Mouse (Mus musculus): Measurements from ENCODE around the gene Kl. TPM values are rescaled to one million over a fixed set of nuclear protein-coding genes. Genes with fewer than 3 reads are reported as not detected.
A peak's percentile ranks its signal among the peaks of the same experiment; 100 is the strongest.

Kl gene
- total and polyA plus RNA-seq, 2 experiments, result not detected

GRCm38 (mm10) chr5:150970551-150970950 is 18.1 kb downstream of the Kl start:
- H3K4me3 ChIP-seq (ENCODE audit: insufficient read depth, low read depth, low read length), result no peak overlapping the region
- WGBS, result 68% methylated on average over 3 of the region's 3 CpGs
- H3K79me2 ChIP-seq (ENCODE audit: control insufficient read depth, insufficient read depth, low read length), result no peaks in the 10 kb centered on the region
- no peak for TF ChIP-seq POLR2A (IDR thresholded peaks at IDR 0.05; ENCODE audit: extremely low read depth, insufficient read depth, low read length)
- TF ChIP-seq CTCF (IDR thresholded peaks at IDR 0.05; ENCODE audit: low read depth, low read length), result no peak
- DNase-seq (ENCODE audit: extremely low read depth, low read depth, low spot score), result no peak
- no peaks in the 10 kb centered on the region for H3K4me1 ChIP-seq (ENCODE audit: control insufficient read depth, insufficient read depth, low read length)
- H3K36me3 ChIP-seq (ENCODE audit: control insufficient read depth, insufficient read depth, low read length), result no peaks in the 10 kb centered on the region
- no peak overlapping the region for H3K9ac ChIP-seq (ENCODE audit: low read depth, low read length)
- no peak overlapping the region for H3K27ac ChIP-seq (replicated peaks; ENCODE audit: insufficient read depth, low read depth, low read length)
- no peaks in the 10 kb centered on the region for H3K27me3 ChIP-seq (ENCODE audit: control insufficient read depth, insufficient read depth, low read length)

- H3K9ac ChIP-seq (ENCODE audit: low read depth, low read length), result no peak overlapping the region
- H3K4me1 ChIP-seq (ENCODE audit: control insufficient read depth, insufficient read depth, low read length), result no peaks in the 10 kb centered on the region
- H3K27ac ChIP-seq (replicated peaks; ENCODE audit: insufficient read depth, low read depth, low read length), result no peak overlapping the region
- no peaks in the 10 kb centered on the region for H3K36me3 ChIP-seq (ENCODE audit: control insufficient read depth, insufficient read depth, low read length)
- H3K4me3 ChIP-seq (ENCODE audit: insufficient read depth, low read depth, low read length), result no peak overlapping the region
- WGBS, result 83% methylated on average over 6 of the region's 6 CpGs
- no peaks in the 10 kb centered on the region for H3K79me2 ChIP-seq (ENCODE audit: control insufficient read depth, insufficient read depth, low read length)
- no peaks in the 10 kb centered on the region for H3K27me3 ChIP-seq (ENCODE audit: control insufficient read depth, insufficient read depth, low read length)
- no peak for DNase-seq (ENCODE audit: extremely low read depth, low read depth, low spot score)
- TF ChIP-seq CTCF (IDR thresholded peaks at IDR 0.05; ENCODE audit: low read depth, low read length) (no peak), POLR2A (IDR thresholded peaks at IDR 0.05; ENCODE audit: extremely low read depth, insufficient read depth, low read length) (no peak)
These were observed 18.7 kb downstream of the Kl start for GRCm38 (mm10) chr5:150971126-150971525.

- no peaks in the 10 kb centered on the region for H3K4me1 ChIP-seq (ENCODE audit: control insufficient read depth, insufficient read depth, low read length)
- H3K79me2 ChIP-seq (ENCODE audit: control insufficient read depth, insufficient read depth, low read length), result no peaks in the 10 kb centered on the region
- H3K36me3 ChIP-seq (ENCODE audit: control insufficient read depth, insufficient read depth, low read length), result no peaks in the 10 kb centered on the region
- H3K27me3 ChIP-seq (ENCODE audit: control insufficient read depth, insufficient read depth, low read length), result no peaks in the 10 kb centered on the region
- peak; percentile 4 for DNase-seq (ENCODE audit: extremely low read depth, low read depth, low spot score)
- H3K4me3 ChIP-seq (ENCODE audit: insufficient read depth, low read depth, low read length), result no peak overlapping the region
- 69% methylated on average over 3 of the region's 3 CpGs for WGBS
- H3K9ac ChIP-seq (ENCODE audit: low read depth, low read length), result no peak overlapping the region
- no peak for TF ChIP-seq POLR2A (IDR thresholded peaks at IDR 0.05; ENCODE audit: extremely low read depth, insufficient read depth, low read length)
- no peak for TF ChIP-seq CTCF (IDR thresholded peaks at IDR 0.05; ENCODE audit: low read depth, low read length)
- no peak overlapping the region for H3K27ac ChIP-seq (replicated peaks; ENCODE audit: insufficient read depth, low read depth, low read length)
These were observed 21.8 kb downstream of the Kl start for GRCm38 (mm10) chr5:150974226-150974625.

GRCm38 (mm10) chr5:150977383-150977958 is 25.1 kb downstream of the Kl start:
- Histone ChIP-seq H3K79me2 (ENCODE audit: control insufficient read depth, insufficient read depth, low read length) (no peaks in the 10 kb centered on the region), H3K27me3 (ENCODE audit: control insufficient read depth, insufficient read depth, low read length) (no peaks in the 10 kb centered on the region), H3K4me3 (ENCODE audit: insufficient read depth, low read depth, low read length) (no peak overlapping the region), H3K4me1 (ENCODE audit: control insufficient read depth, insufficient read depth, low read length) (no peaks in the 10 kb centered on the region), H3K36me3 (ENCODE audit: control insufficient read depth, insufficient read depth, low read length) (no peaks in the 10 kb centered on the region), H3K9ac (ENCODE audit: low read depth, low read length) (no peak overlapping the region), H3K27ac (replicated peaks; ENCODE audit: insufficient read depth, low read depth, low read length) (no peak overlapping the region)
- DNase-seq (ENCODE audit: extremely low read depth, low read depth, low spot score), result no peak
- WGBS, result 80% methylated on average over 14 of the region's 14 CpGs
- no peak for TF ChIP-seq CTCF (IDR thresholded peaks at IDR 0.05; ENCODE audit: low read depth, low read length)
- no peak for TF ChIP-seq POLR2A (IDR thresholded peaks at IDR 0.05; ENCODE audit: extremely low read depth, insufficient read depth, low read length)

- WGBS, result 67% methylated on average over 5 of the region's 5 CpGs
- H3K27me3 ChIP-seq (ENCODE audit: control insufficient read depth, insufficient read depth, low read length), result no peaks in the 10 kb centered on the region
These were observed 27.1 kb downstream of the Kl start for GRCm38 (mm10) chr5:150979341-150980136.

GRCm38 (mm10) chr5:150982082-150982481 is 29.7 kb downstream of the Kl start:
- TF ChIP-seq CTCF (IDR thresholded peaks at IDR 0.05; ENCODE audit: low read depth, low read length), result 0 out of 2 replicates have a peak, but pooled peaks have one; percentile 17
- no peak for TF ChIP-seq POLR2A (IDR thresholded peaks at IDR 0.05; ENCODE audit: extremely low read depth, insufficient read depth, low read length)
- Histone ChIP-seq H3K4me1 (ENCODE audit: control insufficient read depth, insufficient read depth, low read length) (no peaks in the 10 kb centered on the region), H3K36me3 (ENCODE audit: control insufficient read depth, insufficient read depth, low read length) (no peaks in the 10 kb centered on the region), H3K27me3 (ENCODE audit: control insufficient read depth, insufficient read depth, low read length) (no peaks in the 10 kb centered on the region), H3K9ac (ENCODE audit: low read depth, low read length) (no peak overlapping the region), H3K79me2 (ENCODE audit: control insufficient read depth, insufficient read depth, low read length) (no peaks in the 10 kb centered on the region), H3K27ac (replicated peaks; ENCODE audit: insufficient read depth, low read depth, low read length) (no peak overlapping the region), H3K4me3 (ENCODE audit: insufficient read depth, low read depth, low read length) (no peak overlapping the region)
- 98% methylated on average over 2 of the region's 2 CpGs for WGBS
- DNase-seq (ENCODE audit: extremely low read depth, low read depth, low spot score), result no peak

More at GRCm38 (mm10) chr5:150979341-150980136, 27.1 kb downstream of the Kl start:
- TF ChIP-seq POLR2A (IDR thresholded peaks at IDR 0.05; ENCODE audit: extremely low read depth, insufficient read depth, low read length), result no peak
- TF ChIP-seq CTCF (IDR thresholded peaks at IDR 0.05; ENCODE audit: low read depth, low read length), result no peak
- no peaks in the 10 kb centered on the region for H3K4me1 ChIP-seq (ENCODE audit: control insufficient read depth, insufficient read depth, low read length)
- H3K79me2 ChIP-seq (ENCODE audit: control insufficient read depth, insufficient read depth, low read length), result no peaks in the 10 kb centered on the region
- no peak overlapping the region for H3K27ac ChIP-seq (replicated peaks; ENCODE audit: insufficient read depth, low read depth, low read length)
- no peak overlapping the region for H3K4me3 ChIP-seq (ENCODE audit: insufficient read depth, low read depth, low read length)
- no peak for DNase-seq (ENCODE audit: extremely low read depth, low read depth, low spot score)
- H3K36me3 ChIP-seq (ENCODE audit: control insufficient read depth, insufficient read depth, low read length), result no peaks in the 10 kb centered on the region
- H3K9ac ChIP-seq (ENCODE audit: low read depth, low read length), result no peak overlapping the region

All from liver, adult 2 months (tissue).